Mouse (Mus musculus): ENCODE measurements at regions not wholly inside any gene's neighbourhood (a gene's known extent, or its start where the extent isn't known, plus 50 kb on each side); places are given as distances from the start of the nearest gene placed in this dataset.

DNA sequence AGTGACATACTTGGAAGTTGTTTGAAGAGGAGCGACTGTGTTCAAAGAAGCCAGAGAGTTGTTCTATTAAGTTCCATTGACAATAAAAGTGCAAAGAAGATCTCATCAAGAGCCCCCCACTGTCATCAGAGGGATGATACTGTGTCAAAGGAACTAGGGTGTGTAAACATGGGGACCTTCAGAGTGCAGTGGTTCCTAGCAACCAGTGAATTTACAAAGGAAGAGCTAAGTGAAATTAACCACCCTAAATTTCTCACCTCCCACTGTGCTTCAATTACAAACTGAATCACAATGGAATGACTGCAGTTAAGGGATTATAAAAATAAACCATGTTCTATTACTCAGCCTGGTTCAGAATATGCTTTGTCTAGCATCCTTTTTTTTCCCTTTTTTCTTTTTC, 129.5 kb upstream of the 4933415F23Rik start:
- Histone ChIP-seq H3K27ac (ENCODE audit: low read depth, low read length) (no peak overlapping the region), H3K27me3 (ENCODE audit: insufficient read depth, low read length) (no peaks in the 10 kb centered on the region), H3K4me1 (ENCODE audit: insufficient read depth, low read length) (no peaks in the 10 kb centered on the region), H3K4me3 (ENCODE audit: low read depth, low read length) (no peak overlapping the region), H3K9me3 (ENCODE audit: low read length) (no peaks in the 10 kb centered on the region), H3K36me3 (ENCODE audit: insufficient read depth, low read length) (no peaks in the 10 kb centered on the region), H3K9ac (replicated peaks; ENCODE audit: low read length, poor library complexity, severe bottlenecking) (no peak overlapping the region), H3K4me2 (ENCODE audit: low read depth, low read length, poor library complexity, severe bottlenecking) (no peak overlapping the region)
- TF ChIP-seq CTCF (IDR thresholded peaks at IDR 0.05), result no peak
- DNase-seq (ENCODE audit: low spot score) (no peak), ATAC-seq (ENCODE audit: low FRiP score) (no peak)
- WGBS, result 36% methylated on average over 1 of the region's 1 CpGs

GRCm38 (mm10) chr1:23228478-23228877, 126.4 kb upstream of the 4933415F23Rik start:
- no peak for DNase-seq (ENCODE audit: low spot score)
- no peak overlapping the region for H3K27ac ChIP-seq (ENCODE audit: low read depth, low read length)
- H3K4me3 ChIP-seq (ENCODE audit: low read depth, low read length), result no peak overlapping the region
- no peaks in the 10 kb centered on the region for H3K4me1 ChIP-seq (ENCODE audit: insufficient read depth, low read length)
- H3K4me2 ChIP-seq (ENCODE audit: low read depth, low read length, poor library complexity, severe bottlenecking), result no peak overlapping the region
- H3K36me3 ChIP-seq (ENCODE audit: insufficient read depth, low read length), result no peaks in the 10 kb centered on the region
- no peak for TF ChIP-seq CTCF (IDR thresholded peaks at IDR 0.05)
- no peak for ATAC-seq (ENCODE audit: low FRiP score)
- H3K27me3 ChIP-seq (ENCODE audit: insufficient read depth, low read length), result no peaks in the 10 kb centered on the region
- no peaks in the 10 kb centered on the region for H3K9me3 ChIP-seq (ENCODE audit: low read length)
- 82% methylated on average over 6 of the region's 6 CpGs for WGBS
- no peak overlapping the region for H3K9ac ChIP-seq (replicated peaks; ENCODE audit: low read length, poor library complexity, severe bottlenecking)

DNA sequence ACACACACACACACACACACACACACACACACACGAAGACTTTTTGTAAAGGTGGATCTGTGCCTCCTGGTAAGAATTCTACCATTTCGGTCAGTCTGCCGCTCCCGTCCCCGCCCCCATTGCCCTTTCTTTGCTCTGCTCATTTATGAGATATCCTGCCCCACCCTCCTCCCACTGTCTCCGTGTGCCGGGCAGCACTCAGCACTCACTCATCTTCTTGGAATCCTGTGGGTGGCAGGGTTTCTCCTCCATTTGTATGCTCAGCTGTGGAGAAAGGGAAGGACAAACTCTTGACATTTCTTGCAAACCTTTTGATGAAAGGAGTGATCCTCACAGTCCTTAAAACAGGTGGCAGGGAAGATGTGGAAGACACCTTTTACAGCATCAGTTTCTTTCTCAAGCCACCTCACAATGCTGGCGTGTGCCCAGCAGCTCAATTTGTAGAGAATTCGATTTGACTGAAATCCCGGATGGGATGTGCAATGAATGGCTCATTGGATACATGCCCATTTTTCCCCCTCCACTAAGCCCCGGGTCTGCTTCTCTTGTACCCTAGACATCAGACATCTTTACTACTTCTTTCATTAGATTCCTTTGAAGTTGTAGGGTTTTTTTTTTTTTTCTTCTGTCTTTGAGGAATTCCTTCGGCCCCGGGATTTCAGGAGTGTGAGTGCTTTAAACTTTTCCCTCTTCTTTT, 112.6 kb upstream of the 4933415F23Rik start:
- TF ChIP-seq CTCF (IDR thresholded peaks at IDR 0.05), result no peak
- Histone ChIP-seq H3K4me1 (ENCODE audit: insufficient read depth, low read length) (no peaks in the 10 kb centered on the region), H3K9ac (replicated peaks; ENCODE audit: low read length, poor library complexity, severe bottlenecking) (no peak overlapping the region), H3K27ac (ENCODE audit: low read depth, low read length) (no peak overlapping the region), H3K9me3 (ENCODE audit: low read length) (no peaks in the 10 kb centered on the region), H3K27me3 (ENCODE audit: insufficient read depth, low read length) (no peaks in the 10 kb centered on the region), H3K4me2 (ENCODE audit: low read depth, low read length, poor library complexity, severe bottlenecking) (peak overlapping the region; percentile 1; the same call in 1 of the 2 replicates), H3K36me3 (ENCODE audit: insufficient read depth, low read length) (no peaks in the 10 kb centered on the region), H3K4me3 (ENCODE audit: low read depth, low read length) (no peak overlapping the region)
- ATAC-seq (ENCODE audit: low FRiP score) (0 out of 2 replicates have a peak, but pooled peaks have one; percentile 52), DNase-seq (ENCODE audit: low spot score) (peak; percentile 58)
- 48% methylated on average over 13 of the region's 13 CpGs for WGBS

- Histone ChIP-seq H3K4me1 (ENCODE audit: insufficient read depth, low read length) (no peaks in the 10 kb centered on the region), H3K9ac (replicated peaks; ENCODE audit: low read length, poor library complexity, severe bottlenecking) (no peak overlapping the region), H3K36me3 (ENCODE audit: insufficient read depth, low read length) (no peaks in the 10 kb centered on the region), H3K27me3 (ENCODE audit: insufficient read depth, low read length) (no peaks in the 10 kb centered on the region), H3K4me3 (ENCODE audit: low read depth, low read length) (no peak overlapping the region), H3K27ac (ENCODE audit: low read depth, low read length) (no peak overlapping the region), H3K9me3 (ENCODE audit: low read length) (no peaks in the 10 kb centered on the region), H3K4me2 (ENCODE audit: low read depth, low read length, poor library complexity, severe bottlenecking) (no peak overlapping the region)
- DNase-seq (ENCODE audit: low spot score) (no peak), ATAC-seq (ENCODE audit: low FRiP score) (no peak)
- 85% methylated on average over 1 of the region's 1 CpGs for WGBS
- TF ChIP-seq CTCF (IDR thresholded peaks at IDR 0.05), result no peak
Observed at GRCm38 (mm10) chr1:23207843-23208242, 105.8 kb upstream of the 4933415F23Rik start.

DNA sequence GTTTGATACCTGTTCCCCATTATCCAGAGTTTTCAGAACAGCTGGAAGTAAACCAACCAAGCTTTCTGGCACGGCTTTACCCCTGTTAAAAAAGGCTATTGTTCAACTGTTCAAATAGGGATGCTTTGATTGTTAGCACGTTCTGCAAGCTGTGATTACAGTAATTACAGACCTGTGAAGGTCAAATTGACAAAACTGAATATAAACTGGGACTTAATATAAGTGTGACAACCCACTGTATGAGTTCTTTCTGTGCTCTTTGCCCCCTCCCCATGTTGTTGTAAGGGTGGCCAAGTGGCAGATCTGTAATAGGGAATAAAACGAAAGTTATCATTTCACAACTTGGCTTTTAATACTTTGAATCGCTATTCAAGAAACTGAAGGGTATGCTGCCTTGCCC, 105.0 kb upstream of the 4933415F23Rik start:
- Histone ChIP-seq H3K9ac (replicated peaks; ENCODE audit: low read length, poor library complexity, severe bottlenecking) (no peak overlapping the region), H3K36me3 (ENCODE audit: insufficient read depth, low read length) (no peaks in the 10 kb centered on the region), H3K4me3 (ENCODE audit: low read depth, low read length) (no peak overlapping the region), H3K27me3 (ENCODE audit: insufficient read depth, low read length) (no peaks in the 10 kb centered on the region), H3K4me1 (ENCODE audit: insufficient read depth, low read length) (no peaks in the 10 kb centered on the region), H3K4me2 (ENCODE audit: low read depth, low read length, poor library complexity, severe bottlenecking) (no peak overlapping the region), H3K27ac (ENCODE audit: low read depth, low read length) (no peak overlapping the region), H3K9me3 (ENCODE audit: low read length) (no peaks in the 10 kb centered on the region)
- no peak for DNase-seq (ENCODE audit: low spot score)
- WGBS, result 57% methylated on average over 4 of the region's 4 CpGs
- no peak for ATAC-seq (ENCODE audit: low FRiP score)
- no peak for TF ChIP-seq CTCF (IDR thresholded peaks at IDR 0.05)

DNA sequence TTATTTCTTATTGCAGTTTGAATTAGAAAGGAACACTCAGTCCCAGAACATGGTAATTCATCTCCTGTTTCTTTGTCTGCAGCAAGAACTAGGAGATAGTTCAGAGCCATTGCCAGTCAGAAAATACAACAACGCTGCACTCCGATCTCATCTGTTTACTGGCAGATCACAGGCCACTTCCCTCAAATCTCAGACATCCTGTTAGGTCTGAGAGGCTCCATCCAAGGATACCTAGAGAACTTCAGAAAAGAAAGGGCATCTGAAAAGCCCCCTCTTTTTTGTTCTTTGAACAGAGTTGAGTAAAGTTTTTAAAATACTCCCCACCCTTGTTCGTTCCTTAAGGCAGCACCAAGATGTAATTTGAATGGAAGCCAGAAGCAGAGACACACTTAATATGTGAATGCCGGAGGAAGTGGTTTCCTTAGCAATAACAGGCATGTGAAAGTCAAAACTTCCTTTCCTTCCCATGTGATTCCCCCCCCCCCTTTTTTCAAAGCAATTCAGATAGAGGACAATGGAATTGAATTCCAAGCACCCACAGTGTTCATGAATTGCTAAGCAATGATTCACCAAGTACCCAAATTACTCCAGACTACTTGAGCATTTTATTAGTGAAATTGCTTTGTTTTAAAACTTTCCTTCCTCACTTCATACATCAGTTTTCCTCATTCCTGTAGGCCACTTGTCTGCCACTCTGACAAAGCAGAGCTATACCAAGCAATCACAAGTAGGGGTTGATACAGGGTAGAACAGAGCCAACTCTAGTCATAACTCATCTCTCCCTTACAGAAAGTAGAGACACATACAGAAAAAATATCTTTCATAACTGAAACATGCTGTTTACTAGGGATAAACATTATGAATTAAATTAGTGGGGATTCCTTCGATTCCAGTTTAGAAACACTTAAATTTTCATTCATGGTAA, 100.7 kb upstream of the 4933415F23Rik start:
- peak; percentile 11 for DNase-seq (ENCODE audit: low spot score)
- Histone ChIP-seq H3K27me3 (ENCODE audit: insufficient read depth, low read length) (no peaks in the 10 kb centered on the region), H3K9ac (replicated peaks; ENCODE audit: low read length, poor library complexity, severe bottlenecking) (no peak overlapping the region), H3K27ac (ENCODE audit: low read depth, low read length) (no peak overlapping the region), H3K9me3 (ENCODE audit: low read length) (no peaks in the 10 kb centered on the region), H3K4me1 (ENCODE audit: insufficient read depth, low read length) (no peaks in the 10 kb centered on the region), H3K36me3 (ENCODE audit: insufficient read depth, low read length) (no peaks in the 10 kb centered on the region), H3K4me3 (ENCODE audit: low read depth, low read length) (no peak overlapping the region), H3K4me2 (ENCODE audit: low read depth, low read length, poor library complexity, severe bottlenecking) (no peak overlapping the region)
- WGBS, result 50% methylated on average over 5 of the region's 5 CpGs
- peak; percentile 23; the same call in 1 of the 2 replicates for ATAC-seq (ENCODE audit: low FRiP score)
- no peak for TF ChIP-seq CTCF (IDR thresholded peaks at IDR 0.05)

Measured in midbrain, postnatal 0 days (tissue).